Mouse (Mus musculus) ES-Bruce4 (cell line): ENCODE results near the gene Strip1. TPM values are rescaled to one million over a fixed set of nuclear protein-coding genes. Genes with fewer than 3 reads are reported as not detected.
"Not testable (repeated sequence)": the region's sequence is repeated elsewhere in the genome, so short reads cannot be mapped to it uniquely, and the experiment has no call there.

ENCODE experiments used
- H3K27ac ChIP-seq: 2 replicates; pipeline ENCODE4 v1.5.1; 2012; ENCODE audit warnings: low read length, inconsistent platforms; ENCODE audit not compliant: insufficient read depth
- H3K27me3 ChIP-seq: 2 replicates; pipeline ENCODE4 v1.6.1; 2012; ENCODE audit warnings: mild to moderate bottlenecking, low read length, inconsistent platforms; ENCODE audit not compliant: control insufficient read depth, poor library complexity, insufficient read depth, severe bottlenecking
- H3K36me3 ChIP-seq: 2 replicates; pipeline ENCODE4 v1.6.1; 2012; ENCODE audit warnings: inconsistent platforms, mild to moderate bottlenecking, low read length, moderate library complexity; ENCODE audit not compliant: control insufficient read depth, poor library complexity, insufficient read depth, severe bottlenecking
- H3K4me1 ChIP-seq: one replicate; pipeline ENCODE4 v1.8.1; 2011; ENCODE audit warnings: low read length; ENCODE audit not compliant: control insufficient read depth, insufficient read depth
- H3K4me3 ChIP-seq: 2 replicates; pipeline ENCODE4 v1.5.1; 2011; ENCODE audit warnings: low read depth, mild to moderate bottlenecking, low read length
- H3K9ac ChIP-seq: 2 replicates; pipeline ENCODE4 v1.6.1; 2012; ENCODE audit warnings: low read depth, mild to moderate bottlenecking, inconsistent platforms; ENCODE audit not compliant: poor library complexity, severe bottlenecking
- H3K9me3 ChIP-seq: replicated peaks from 2 replicates; pipeline ENCODE4 v1.6.1; 2012; ENCODE audit warnings: mild to moderate bottlenecking, low read length, inconsistent platforms; ENCODE audit not compliant: control insufficient read depth, poor library complexity, insufficient read depth, severe bottlenecking
- CTCF ChIP-seq: IDR thresholded peaks from one replicate; pipeline ENCODE4 v1.8.1; 2011; ENCODE audit warnings: low read depth, low read length
- EP300 ChIP-seq: IDR thresholded peaks from 2 replicates; pipeline ENCODE4 v1.6.1; 2011; ENCODE audit warnings: low read depth, low read length; ENCODE audit not compliant: insufficient read depth
- POLR2A ChIP-seq: IDR thresholded peaks from one replicate; pipeline ENCODE4 v1.8.1; 2011; ENCODE audit warnings: low read length; ENCODE audit not compliant: insufficient read depth
- polyA plus RNA-seq: library from polyadenylated mRNA; stranded (reverse); fragments of >200 nt; gene quantifications from 2 replicates; pipeline ENCODE4 v1.2.4, GENCODE M21; 2011; ENCODE audit warnings: low read depth; ENCODE audit not compliant: missing spikeins, insufficient read depth, insufficient read length

The Strip1 gene
- polyA plus RNA-seq, 1 experiment: 23.5 TPM

GRCm38 (mm10) chr3:107652968-107653367, 21.5 kb upstream of the Strip1 start:
- H3K9me3 ChIP-seq: no peaks in the 10 kb centered on the region
- no peak overlapping the region for H3K27ac ChIP-seq
- H3K27me3 ChIP-seq: no peaks in the 10 kb centered on the region
- no peaks in the 10 kb centered on the region for H3K4me1 ChIP-seq
- no peaks in the 10 kb centered on the region for H3K36me3 ChIP-seq
- H3K9ac ChIP-seq: no peak overlapping the region
- no peak overlapping the region for H3K4me3 ChIP-seq
- TF ChIP-seq CTCF: no peak
- TF ChIP-seq EP300: no peak
- no peak for TF ChIP-seq POLR2A

GRCm38 (mm10) chr3:107650276-107650675, 18.8 kb upstream of the Strip1 start:
- not testable (repeated sequence) for H3K4me1 ChIP-seq, H3K27me3 ChIP-seq, H3K9ac ChIP-seq, H3K36me3 ChIP-seq, H3K4me3 ChIP-seq, H3K9me3 ChIP-seq, H3K27ac ChIP-seq

GRCm38 (mm10) chr3:107646947-107647346, 15.5 kb upstream of the Strip1 start:
- H3K4me3 ChIP-seq: no peak overlapping the region
- no peak overlapping the region for H3K9ac ChIP-seq
- no peaks in the 10 kb centered on the region for H3K27me3 ChIP-seq
- H3K27ac ChIP-seq: no peak overlapping the region
- H3K4me1 ChIP-seq: no peaks in the 10 kb centered on the region
- TF ChIP-seq CTCF: no peak
- no peak for TF ChIP-seq POLR2A
- TF ChIP-seq EP300: no peak
- no peaks in the 10 kb centered on the region for H3K36me3 ChIP-seq
- H3K9me3 ChIP-seq: no peaks in the 10 kb centered on the region

DNA sequence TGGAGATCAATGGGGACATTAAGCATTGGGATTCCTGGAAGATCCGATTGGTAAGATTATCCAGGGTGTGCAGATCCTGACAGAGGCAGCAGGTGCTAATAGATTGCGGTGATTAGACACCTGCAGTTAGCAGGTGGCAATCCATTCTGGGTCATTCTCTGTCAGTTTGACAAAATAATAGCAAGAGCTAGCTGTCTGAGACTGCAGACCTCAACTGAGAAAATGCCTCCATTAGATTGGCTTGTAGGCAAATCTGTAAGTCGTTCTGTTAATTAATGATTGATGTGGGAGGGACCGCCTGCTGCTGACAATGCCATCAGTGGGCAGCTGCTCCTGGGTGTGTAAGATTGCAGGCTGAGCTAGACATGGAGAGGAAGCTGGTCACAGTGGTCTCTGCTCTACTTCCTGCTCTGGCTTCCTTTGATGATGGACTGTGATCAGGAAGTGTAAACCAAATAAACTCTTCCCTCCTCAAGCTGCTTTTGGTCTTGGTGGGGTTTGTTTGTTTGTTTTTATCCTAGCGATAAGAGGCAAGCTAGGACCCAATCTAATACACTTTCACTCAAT, 6.2 kb upstream of the Strip1 start:
- TF ChIP-seq POLR2A (no peak), CTCF (no peak), EP300 (no peak)
- H3K4me3 ChIP-seq: no peak overlapping the region
- H3K9me3 ChIP-seq: no peaks in the 10 kb centered on the region
- no peaks in the 10 kb centered on the region for H3K36me3 ChIP-seq
- no peaks in the 10 kb centered on the region for H3K4me1 ChIP-seq
- H3K27ac ChIP-seq: no peak overlapping the region
- no peaks in the 10 kb centered on the region for H3K27me3 ChIP-seq
- no peak overlapping the region for H3K9ac ChIP-seq

GRCm38 (mm10) chr3:107636236-107636635, 4.7 kb upstream of the Strip1 start:
- H3K9me3 ChIP-seq: no peaks in the 10 kb centered on the region
- no peaks in the 10 kb centered on the region for H3K4me1 ChIP-seq
- no peak overlapping the region for H3K9ac ChIP-seq
- H3K36me3 ChIP-seq: no peaks in the 10 kb centered on the region
- no peak for TF ChIP-seq EP300
- TF ChIP-seq POLR2A: no peak
- TF ChIP-seq CTCF: no peak
- H3K27me3 ChIP-seq: no peaks in the 10 kb centered on the region
- H3K4me3 ChIP-seq: no peak overlapping the region
- no peak overlapping the region for H3K27ac ChIP-seq

- Histone ChIP-seq H3K4me1 (no peaks in the 10 kb centered on the region), H3K36me3 (no peaks in the 10 kb centered on the region), H3K27ac (no peak overlapping the region), H3K9ac (no peak overlapping the region), H3K4me3 (no peak overlapping the region), H3K27me3 (no peaks in the 10 kb centered on the region), H3K9me3 (no peaks in the 10 kb centered on the region)
- TF ChIP-seq CTCF (no peak), EP300 (no peak), POLR2A (no peak)
These were observed 4.3 kb upstream of the Strip1 start for GRCm38 (mm10) chr3:107635836-107636235.
